Mouse (Mus musculus): ENCODE data around the gene Rhox7b.
"Not testable (repeated sequence)": the region's sequence is repeated elsewhere in the genome, so short reads cannot be mapped to it uniquely, and the experiment has no call there.

Gene Rhox7b

GRCm38 (mm10) chrX:37897132-37897531, at the start of gene Rhox7b:
Gene Rhox7b, minus strand, starts transcription at chrX:37897232.
- DNase-seq (ENCODE audit: low read depth, low spot score), result not testable (repeated sequence)

DNA sequence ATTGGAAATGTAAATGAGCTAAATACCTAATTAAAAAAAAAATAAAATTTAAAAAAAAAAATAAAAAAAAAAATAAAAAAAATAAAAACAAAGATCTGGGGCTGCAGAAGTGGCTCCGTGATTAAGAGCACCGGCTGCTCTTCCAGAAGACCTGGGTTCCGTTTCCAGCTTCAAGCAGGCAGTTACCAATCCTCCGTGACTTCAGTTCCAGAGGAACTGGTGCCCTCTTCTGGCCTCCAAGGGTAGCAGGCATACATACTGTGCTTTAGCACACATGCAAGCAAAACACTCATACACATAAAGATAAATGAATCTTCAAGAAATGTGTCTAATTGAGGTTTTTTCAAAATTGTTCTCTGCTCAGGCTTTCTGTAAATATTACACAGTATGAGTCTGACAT, 19.3 kb upstream of the Rhox7b start:
- DNase-seq (ENCODE audit: low read depth, low spot score), result no peak

DNA sequence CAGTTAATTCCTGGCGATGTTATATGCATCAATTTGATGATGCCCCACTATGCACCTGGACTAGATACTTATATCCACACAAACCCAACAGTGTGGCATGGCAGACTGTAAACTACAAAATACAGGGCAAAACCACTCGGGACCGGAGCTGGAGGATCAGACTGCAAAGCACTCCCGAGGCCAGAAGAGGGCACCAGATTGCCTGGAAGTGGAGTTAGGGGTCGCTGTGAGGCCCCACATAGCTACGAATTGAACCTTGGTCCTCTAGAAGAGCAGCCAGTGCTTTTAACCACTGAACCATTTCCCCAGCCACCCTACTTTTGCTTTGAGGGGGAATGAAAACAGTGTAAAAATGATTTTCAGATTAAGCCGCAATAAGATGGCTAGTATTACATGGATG, 11.5 kb upstream of the Rhox7b start:
- peak; percentile 4 for DNase-seq (ENCODE audit: low read depth, low spot score)

- no peak for DNase-seq (ENCODE audit: low read depth, low spot score)
Measured at GRCm38 (mm10) chrX:37903727-37904126, 6.7 kb upstream of the Rhox7b start.

DNA sequence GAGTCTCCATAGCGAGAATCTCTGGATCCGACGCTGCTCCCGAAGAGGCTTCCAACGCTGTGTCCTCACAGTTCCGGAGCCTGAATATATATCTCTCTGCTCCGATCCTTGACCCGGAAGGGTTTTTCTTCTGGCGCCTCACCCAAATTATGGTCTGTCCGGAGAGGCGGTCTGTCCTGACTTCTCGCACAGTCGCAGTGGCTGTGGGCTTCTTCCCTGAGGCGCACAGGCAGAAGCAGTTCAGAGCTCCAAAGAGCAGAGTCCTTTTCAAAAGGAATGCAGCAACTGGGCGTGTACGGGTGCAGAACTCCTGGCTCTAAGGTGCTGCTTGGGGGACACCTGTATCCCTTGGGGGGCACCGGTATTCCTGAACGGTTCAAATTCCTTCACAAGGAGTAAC, 4.6 kb upstream of the Rhox7b start, which contains the start of gene Rhox9:
Rhox9 (minus strand) TSS at position 101 of the 400 bp plus-strand sequence.
- DNase-seq (ENCODE audit: low read depth, low spot score), result not testable (repeated sequence)

- DNase-seq (ENCODE audit: low read depth, low spot score), result no peak
Measured at GRCm38 (mm10) chrX:37878844-37879243, 18.2 kb downstream of the Rhox7b start, which contains the start of gene Rhox8. Gene Rhox8, minus strand, starts transcription at chrX:37878944.

GRCm38 (mm10) chrX:37871641-37872040, 25.4 kb downstream of the Rhox7b start:
- no peak for DNase-seq (ENCODE audit: low read depth, low spot score)
